Mouse (Mus musculus) gastrocnemius, adult 8-10 months (tissue): ENCODE measurements around the gene Pkdrej. TPM values are rescaled to one million over a fixed set of nuclear protein-coding genes. Genes with fewer than 3 reads are reported as not detected.
"Not testable (repeated sequence)": the region's sequence is repeated elsewhere in the genome, so short reads cannot be mapped to it uniquely, and the experiment has no call there.

ENCODE experiments used
- DNase-seq, 2 experiments: peaks; one replicate each; pipeline ENCODE4 v3.0.0; 2022; ENCODE audit warnings: low spot score in 2 of 2
- total RNA-seq, 4 experiments: library from RNA; stranded (reverse); gene quantifications; 2 replicates each; pipeline ENCODE4 v1.2.4; 2022

Pkdrej gene
- total RNA-seq: 1 to 10 TPM in 1 of 4 experiments, under 1 TPM in 3; 0.24 to 1.0 (median 0.57) TPM

- peak in 1 of 2 experiments; percentile 35 for DNase-seq
Observed at GRCm38 (mm10) chr15:85821203-85822010, at the start of gene Pkdrej. Pkdrej (minus strand) TSS chr15:85821734.

GRCm38 (mm10) chr15:85867696-85868095 lies 46.2 kb upstream of the Pkdrej start:
- peak; percentile 35 to 47 for DNase-seq

DNA sequence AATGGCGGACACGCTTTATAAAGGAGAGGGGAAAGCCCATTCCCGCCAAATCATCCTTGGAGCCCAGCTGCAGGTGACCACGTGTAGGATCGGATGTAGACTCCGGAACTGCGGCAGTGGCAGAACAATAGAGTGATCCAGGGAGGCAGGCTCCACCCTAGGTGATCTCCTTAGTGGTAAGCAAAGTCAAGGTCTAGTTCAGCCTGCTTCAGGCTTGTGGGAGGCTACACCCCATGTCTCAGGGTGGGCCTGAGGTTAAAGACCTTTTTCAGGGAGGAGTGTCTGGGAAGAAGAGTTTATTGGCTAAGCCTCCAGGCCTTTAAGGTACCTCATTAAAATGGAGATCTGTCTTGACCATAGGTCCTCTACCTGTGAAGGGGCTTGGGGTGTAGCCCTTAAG lies 44.4 kb upstream of the Pkdrej start:
- DNase-seq: not testable (repeated sequence)

DNA sequence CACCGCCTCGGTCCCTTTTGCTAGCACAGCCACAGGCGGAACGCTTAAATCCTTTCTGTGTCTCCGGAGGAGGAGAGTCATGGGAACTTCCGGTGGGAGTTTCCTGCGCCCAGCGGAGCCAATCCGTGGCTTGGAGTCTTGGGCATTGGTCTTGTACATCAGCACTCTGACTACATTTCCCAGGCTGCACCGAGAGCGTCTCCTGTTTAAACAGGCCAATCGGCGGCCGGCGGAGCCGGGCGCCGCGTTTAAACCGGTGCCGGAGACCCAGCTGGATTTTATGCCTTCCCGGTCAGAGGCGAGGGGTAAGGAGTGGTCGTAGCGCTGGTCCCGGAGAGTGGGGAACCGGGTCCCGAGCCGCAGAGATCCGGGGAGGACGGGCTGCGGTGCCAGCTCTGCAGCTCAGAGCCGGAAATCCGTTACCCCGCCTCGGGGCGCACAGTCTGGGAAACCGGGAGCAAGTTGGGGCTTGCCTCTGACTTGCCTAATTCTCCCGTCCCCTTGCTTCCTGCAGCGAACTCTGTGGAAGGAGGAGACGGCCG lies 38.0 kb upstream of the Pkdrej start, which contains the start of gene Gtse1:
TSS of gene Gtse1 (plus strand) at position 256 of the 542 bp plus-strand sequence.
- DNase-seq: peak; percentile 91 to 92

DNA sequence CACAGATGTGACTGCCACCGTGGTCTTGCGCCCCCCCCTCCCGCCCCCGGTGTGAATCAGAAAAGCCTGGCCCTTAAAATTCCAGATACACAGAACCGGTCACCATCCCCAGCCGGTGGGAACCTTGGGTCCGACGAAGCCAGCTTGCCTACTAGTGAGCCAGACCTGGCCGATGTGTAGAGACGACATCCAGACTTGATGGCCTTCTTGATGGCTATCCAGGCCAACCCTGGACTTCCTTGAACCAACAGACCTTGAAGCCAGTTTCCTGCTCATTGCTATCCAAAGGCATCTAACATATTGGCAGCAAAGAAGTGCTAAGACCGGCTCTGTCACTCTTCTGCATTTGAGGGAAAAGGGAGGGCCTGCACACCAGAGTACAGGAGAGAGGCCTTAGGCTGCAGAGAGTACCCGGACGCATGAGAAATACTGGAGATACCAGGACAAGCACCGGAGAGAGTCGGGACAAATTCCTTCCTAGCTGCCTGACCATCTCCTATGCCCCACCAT lies 37.5 kb upstream of the Pkdrej start:
- no peak for DNase-seq

DNA sequence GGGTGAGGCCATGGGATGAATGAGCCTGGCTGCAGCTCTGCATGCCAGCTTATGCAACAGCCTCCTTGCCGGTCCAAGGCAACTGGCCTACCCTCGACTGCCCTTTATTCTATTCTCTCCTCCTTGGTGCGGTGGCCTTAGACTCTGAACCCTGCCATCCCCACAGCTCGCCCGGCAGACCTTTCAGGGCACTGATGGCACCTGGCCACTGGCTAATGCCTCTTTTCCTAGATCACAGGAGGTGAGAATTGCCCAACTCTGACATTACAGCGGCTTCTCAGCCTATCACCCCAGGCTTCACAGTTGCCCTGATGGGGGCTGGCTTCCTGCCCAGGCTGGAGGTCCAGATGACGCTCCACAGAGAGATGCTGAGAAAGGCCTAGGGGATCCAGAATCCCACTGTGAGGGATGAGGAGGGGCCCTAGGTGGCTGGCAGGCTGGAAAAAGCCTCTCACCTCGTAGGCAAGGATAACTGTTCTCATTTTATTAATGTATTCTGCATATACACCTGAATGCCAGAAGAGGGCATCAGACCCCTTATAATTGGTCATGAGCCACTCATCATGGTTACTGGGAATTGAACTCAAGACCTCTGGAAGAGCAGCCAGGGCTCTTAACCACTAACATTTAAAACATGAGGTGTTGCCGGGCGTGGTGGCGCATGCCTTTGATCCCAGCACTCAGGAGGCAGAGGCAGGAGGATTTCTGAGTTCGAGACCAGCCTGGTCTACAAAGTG lies 30.3 kb upstream of the Pkdrej start:
- DNase-seq: no peak

- no peak for DNase-seq
Observed at GRCm38 (mm10) chr15:85845071-85845470, 23.5 kb upstream of the Pkdrej start.

GRCm38 (mm10) chr15:85841796-85842360 lies 20.3 kb upstream of the Pkdrej start:
- no peak for DNase-seq

GRCm38 (mm10) chr15:85840983-85841382 lies 19.4 kb upstream of the Pkdrej start:
- DNase-seq: no peak

- no peak for DNase-seq
Observed at GRCm38 (mm10) chr15:85836887-85837286, 15.4 kb upstream of the Pkdrej start.

GRCm38 (mm10) chr15:85835335-85835734 lies 13.8 kb upstream of the Pkdrej start:
- DNase-seq: no peak

DNA sequence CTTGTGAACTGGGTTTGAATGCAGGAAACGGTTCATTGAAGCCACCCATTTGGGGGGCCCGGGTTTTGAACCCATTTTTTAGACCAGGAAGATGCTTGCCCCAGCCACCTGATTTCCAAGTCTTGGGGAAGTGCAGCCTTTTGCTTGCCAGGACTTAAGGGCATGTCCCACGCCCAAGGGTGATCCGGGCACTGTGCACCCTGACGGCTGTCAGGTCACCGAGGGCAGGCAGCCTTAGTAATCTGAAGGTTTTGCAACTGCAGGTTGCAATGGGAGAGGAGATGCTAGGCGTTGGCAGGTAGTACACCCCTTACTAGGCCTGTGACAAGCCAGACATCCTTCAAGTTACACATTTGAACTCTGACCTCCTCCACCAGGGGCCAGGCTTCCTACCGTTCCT lies 11.1 kb upstream of the Pkdrej start:
- DNase-seq: no peak

GRCm38 (mm10) chr15:85831954-85832590 lies 10.5 kb upstream of the Pkdrej start, which contains the start of gene Ttc38:
Ttc38 (plus strand) TSS chr15:85832306.
- DNase-seq: peak; percentile 67 to 82

DNA sequence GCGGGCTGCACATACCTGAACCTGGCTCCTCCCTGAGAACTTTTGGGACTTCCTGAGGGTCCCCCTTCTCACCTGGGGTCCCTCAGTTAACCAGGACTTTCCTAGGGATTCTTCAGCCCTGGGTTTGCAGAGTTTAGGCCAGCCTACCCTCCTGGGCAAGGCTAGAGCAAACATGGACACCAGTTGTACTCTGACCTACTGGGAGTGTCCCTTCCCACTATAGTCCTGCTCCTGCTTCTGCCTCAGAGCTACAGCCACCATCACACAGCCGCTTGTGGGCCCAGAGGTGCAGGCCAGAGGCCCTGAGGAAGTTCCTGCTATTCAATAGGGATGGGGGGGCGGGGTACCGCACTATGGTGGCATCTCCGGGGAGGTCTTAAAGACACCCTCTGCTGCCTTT lies 7.9 kb upstream of the Pkdrej start:
- DNase-seq: no peak

- DNase-seq: no peak
Observed at GRCm38 (mm10) chr15:85828071-85828470, 6.5 kb upstream of the Pkdrej start.

GRCm38 (mm10) chr15:85826676-85827075 lies 5.1 kb upstream of the Pkdrej start:
- DNase-seq: no peak

DNA sequence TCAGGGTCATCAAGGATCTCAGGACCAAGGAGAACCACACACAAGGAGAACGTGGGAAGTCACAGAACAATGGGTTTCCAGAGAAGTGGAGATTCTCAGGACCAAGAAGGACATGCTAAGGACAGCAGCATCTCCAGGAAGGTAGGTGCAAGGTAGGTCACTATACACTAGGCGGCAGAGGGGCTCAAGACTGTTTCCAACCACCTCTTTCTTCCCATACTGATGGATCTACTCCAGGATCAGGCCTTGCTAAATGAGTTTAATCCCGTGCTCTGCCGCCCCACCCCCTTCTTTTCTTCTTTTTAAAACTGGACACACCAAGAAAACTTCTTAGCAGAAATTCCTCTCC lies 451 bp upstream of the Pkdrej start:
- DNase-seq: no peak

GRCm38 (mm10) chr15:85813428-85813827 lies 8.1 kb downstream of the Pkdrej start:
- no peak for DNase-seq

GRCm38 (mm10) chr15:85811535-85812277 lies 9.8 kb downstream of the Pkdrej start, which contains the start of gene Cdpf1:
Cdpf1 (minus strand) TSS chr15:85811697.
- DNase-seq: peak; percentile 98

DNA sequence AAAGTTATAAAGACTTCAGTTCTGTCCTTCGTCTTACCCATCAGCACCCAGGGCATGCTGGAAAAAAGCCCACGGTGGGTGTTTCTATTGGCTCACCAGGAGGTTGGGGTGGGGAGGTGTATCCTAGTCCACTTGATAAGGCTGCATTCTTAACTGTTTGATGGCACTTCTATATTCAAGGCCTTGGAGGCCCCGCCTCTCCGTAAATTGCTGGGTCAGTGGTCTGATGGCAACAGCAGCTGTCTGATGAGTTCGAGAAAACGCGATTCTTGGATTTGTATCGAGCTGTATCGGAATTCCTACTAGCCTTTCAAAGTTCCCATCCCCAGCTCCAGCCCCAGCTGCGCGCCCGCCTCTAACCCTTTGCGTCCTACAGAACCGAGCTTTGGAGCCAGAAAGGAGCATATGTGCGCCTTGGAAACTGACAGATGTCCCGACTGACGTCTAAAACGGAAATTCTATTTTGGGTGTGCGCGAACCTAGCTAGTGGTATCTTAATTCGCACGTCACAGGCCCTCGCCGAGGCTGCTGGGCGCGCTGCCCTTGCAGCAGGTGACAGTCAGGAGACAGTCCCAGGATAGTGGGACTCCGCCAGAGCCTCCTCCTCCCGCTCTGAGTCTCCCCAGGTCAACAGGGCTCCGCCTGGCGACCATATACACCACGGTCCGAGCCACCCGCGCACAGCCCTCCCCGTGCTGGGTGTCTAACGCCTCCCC lies 10.6 kb downstream of the Pkdrej start:
- peak; percentile 74 to 84 for DNase-seq
